Mouse (Mus musculus) erythroblast, embryonic 14.5 days (primary cell): ENCODE results near the gene Mcoln2. TPM values are rescaled to one million over a fixed set of nuclear protein-coding genes. Genes with fewer than 3 reads are reported as not detected.
"Not testable (repeated sequence)": the region's sequence is repeated elsewhere in the genome, so short reads cannot be mapped to it uniquely, and the experiment has no call there.

Experiments
- H3K27me3 ChIP-seq: 2 replicates; pipeline ENCODE4 v1.6.1; 2012; ENCODE audit warnings: inconsistent platforms; ENCODE audit not compliant: control insufficient read depth
- H3K36me3 ChIP-seq: 2 replicates; pipeline ENCODE4 v1.6.1; 2012; ENCODE audit warnings: mild to moderate bottlenecking, inconsistent platforms; ENCODE audit not compliant: control insufficient read depth
- H3K4me1 ChIP-seq: 2 replicates; pipeline ENCODE4 v1.6.1; 2012; ENCODE audit warnings: inconsistent platforms; ENCODE audit not compliant: control insufficient read depth
- H3K4me3 ChIP-seq: replicated peaks from 2 replicates; pipeline ENCODE3; 2012; ENCODE audit warnings: moderate library complexity, mild to moderate bottlenecking, inconsistent platforms
- H3K9me3 ChIP-seq: 2 replicates; pipeline ENCODE4 v1.6.1; 2012; ENCODE audit warnings: low read length, inconsistent platforms, mixed read lengths; ENCODE audit not compliant: control insufficient read depth
- GATA1 ChIP-seq: IDR thresholded peaks from 2 replicates; pipeline ENCODE4 v1.6.1; 2012; ENCODE audit warnings: low read length, inconsistent platforms, mixed read lengths
- TAL1 ChIP-seq: IDR thresholded peaks from 3 replicates; pipeline ENCODE4 v1.6.1; 2012; ENCODE audit warnings: low read length, inconsistent platforms, mixed read lengths
- polyA plus RNA-seq: library from polyadenylated mRNA; stranded (reverse); fragments of >175 nt; gene quantifications from 2 replicates; pipeline ENCODE4 v1.2.3, GENCODE M21; 2012

Mcoln2 gene
- polyA plus RNA-seq, 1 experiment = not detected

DNA sequence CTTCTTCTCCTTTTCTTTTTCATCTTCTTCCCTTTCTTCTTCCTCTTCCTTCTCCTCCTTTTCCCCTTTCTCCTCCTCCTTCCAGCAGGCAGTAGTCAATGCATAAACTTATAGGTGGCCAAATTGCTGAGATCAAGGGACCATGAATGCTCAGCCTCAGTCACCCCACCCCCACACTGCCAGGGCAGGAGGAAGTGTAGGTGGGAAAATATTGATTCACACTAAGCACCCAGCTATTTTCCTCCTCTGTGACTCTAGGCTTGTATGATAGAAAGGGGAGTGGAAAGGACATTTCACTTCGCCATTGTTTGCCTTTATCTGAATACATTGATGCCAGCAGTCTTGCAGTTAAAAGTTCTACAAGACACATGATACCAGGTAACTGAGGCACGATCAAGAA, 57.8 kb downstream of the Mcoln2 start:
- no peaks in the 10 kb centered on the region for H3K36me3 ChIP-seq
- H3K4me3 ChIP-seq = no peak overlapping the region
- TF ChIP-seq GATA1 (no peak), TAL1 (no peak)
- H3K27me3 ChIP-seq = no peaks in the 10 kb centered on the region
- no peaks in the 10 kb centered on the region for H3K4me1 ChIP-seq
- H3K9me3 ChIP-seq = no peaks in the 10 kb centered on the region

DNA sequence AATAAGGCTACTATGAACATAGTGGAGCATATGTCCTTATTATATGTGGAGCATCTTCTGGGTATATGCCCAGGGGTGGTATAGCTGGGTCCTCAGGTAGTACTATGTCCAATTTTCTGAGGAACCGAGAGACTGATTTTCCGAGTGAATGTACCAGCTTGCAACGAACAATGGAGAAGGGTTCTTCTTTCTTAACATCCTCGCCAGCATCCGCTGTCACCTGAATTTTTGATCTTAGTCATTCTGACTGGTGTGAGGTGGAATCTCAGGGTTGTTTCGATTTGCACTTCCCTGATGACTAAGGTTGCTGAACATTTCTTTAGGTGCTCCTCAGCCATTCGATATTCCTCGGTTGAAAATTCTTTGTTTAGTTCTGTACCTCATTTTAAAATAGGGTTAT, 60.1 kb downstream of the Mcoln2 start:
- not testable (repeated sequence) for H3K27me3 ChIP-seq, H3K9me3 ChIP-seq, H3K36me3 ChIP-seq, H3K4me1 ChIP-seq, H3K4me3 ChIP-seq

DNA sequence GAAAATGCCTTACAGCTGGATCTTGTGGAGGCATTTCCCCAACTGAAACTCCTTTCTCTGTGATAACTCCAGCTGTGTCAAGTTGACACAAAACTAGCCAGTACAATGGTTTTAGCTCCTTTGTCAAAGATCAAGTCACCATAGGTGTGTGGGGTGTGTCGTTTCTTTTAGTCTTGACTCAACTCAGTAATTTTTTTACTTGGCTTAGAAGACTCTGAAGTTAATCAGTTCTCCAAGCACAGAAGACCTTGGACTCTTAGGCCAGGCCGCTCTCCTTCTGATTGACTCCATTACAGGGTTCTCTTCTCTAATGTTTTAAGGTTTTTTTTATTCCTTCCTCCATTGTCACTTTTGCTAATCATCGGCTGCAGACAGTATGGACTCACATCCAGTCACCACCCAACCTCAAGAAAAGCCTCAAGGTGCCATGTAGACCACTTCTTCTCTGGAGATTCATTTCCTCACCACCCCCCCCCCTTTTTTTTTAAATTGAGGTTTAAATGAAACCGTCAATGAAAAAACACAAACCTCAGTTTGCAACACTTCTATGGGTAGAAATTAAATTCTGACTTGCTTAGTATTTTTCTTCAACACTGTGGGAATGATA, 61.6 kb downstream of the Mcoln2 start:
- Histone ChIP-seq H3K9me3 (no peaks in the 10 kb centered on the region), H3K4me1 (no peaks in the 10 kb centered on the region), H3K4me3 (no peak overlapping the region), H3K27me3 (no peaks in the 10 kb centered on the region), H3K36me3 (no peaks in the 10 kb centered on the region)
- TF ChIP-seq TAL1 = no peak
- TF ChIP-seq GATA1 = no peak

DNA sequence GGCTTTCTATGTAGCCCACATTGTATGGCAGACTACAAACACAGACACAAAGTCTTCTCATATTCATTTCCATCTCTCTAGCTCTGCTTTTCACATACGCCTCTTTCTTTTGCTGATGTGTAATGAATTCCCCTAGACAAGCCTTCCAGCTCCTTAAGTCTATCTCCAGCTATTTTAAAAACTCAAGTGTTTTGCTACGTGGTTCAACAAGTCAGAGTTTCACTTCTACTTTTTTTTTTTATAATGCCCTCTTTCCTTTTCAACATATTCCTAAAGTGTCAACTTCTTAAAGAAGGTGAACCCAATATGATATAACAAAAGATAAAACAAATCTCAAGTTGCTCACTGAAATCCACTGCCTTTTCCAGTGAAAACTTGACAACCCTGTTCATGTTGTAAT, 62.3 kb downstream of the Mcoln2 start:
- Histone ChIP-seq H3K9me3 (no peaks in the 10 kb centered on the region), H3K4me1 (no peaks in the 10 kb centered on the region), H3K4me3 (no peak overlapping the region), H3K27me3 (no peaks in the 10 kb centered on the region), H3K36me3 (no peaks in the 10 kb centered on the region)
- no peak for TF ChIP-seq GATA1
- no peak for TF ChIP-seq TAL1

DNA sequence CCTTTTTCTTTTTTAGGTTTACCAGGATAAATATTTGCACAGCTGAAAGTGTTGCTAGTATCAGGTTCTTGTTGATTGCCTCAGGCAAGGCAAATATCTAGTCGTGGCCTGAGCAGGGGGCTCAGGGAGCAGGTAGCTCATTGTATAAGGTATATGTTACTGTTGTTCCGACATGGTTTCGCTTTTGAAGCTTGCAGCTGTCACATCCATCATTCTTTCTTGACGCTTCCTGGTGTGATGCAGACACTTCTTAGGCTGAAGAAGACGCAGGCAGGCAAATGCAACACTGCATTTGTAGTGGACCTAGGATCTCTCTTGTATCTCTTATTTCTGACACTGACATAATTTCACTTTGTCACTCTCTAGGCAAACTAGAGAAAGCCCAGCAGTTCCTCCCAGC, 63.7 kb downstream of the Mcoln2 start:
- Histone ChIP-seq H3K9me3 (no peaks in the 10 kb centered on the region), H3K36me3 (no peaks in the 10 kb centered on the region), H3K27me3 (no peaks in the 10 kb centered on the region), H3K4me3 (no peak overlapping the region), H3K4me1 (no peaks in the 10 kb centered on the region)
- TF ChIP-seq TAL1 = no peak
- TF ChIP-seq GATA1 = no peak

DNA sequence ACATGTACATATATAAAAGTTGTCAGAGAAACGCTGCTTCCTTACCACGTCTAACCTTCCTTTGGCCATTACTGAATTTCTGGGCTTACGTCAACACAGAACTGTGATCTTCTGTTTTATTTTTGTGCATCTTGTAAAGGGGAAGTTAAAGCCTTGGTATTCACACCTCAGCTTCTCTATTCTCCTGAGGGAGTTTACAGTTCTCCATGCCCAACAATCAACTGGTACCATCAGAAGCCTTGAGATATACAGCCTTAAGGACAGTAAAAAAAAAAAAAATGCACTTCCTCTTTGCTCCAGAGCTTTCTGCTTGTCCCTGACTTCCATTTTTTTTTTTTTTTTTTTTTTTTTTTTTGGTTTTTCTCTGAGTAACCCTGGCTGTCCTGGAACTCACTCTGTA, 66.9 kb downstream of the Mcoln2 start:
- H3K27me3 ChIP-seq = peaks cover 22% of the 10 kb centered on the region
- no peaks in the 10 kb centered on the region for H3K36me3 ChIP-seq
- H3K4me1 ChIP-seq = no peaks in the 10 kb centered on the region
- no peak for TF ChIP-seq GATA1
- TF ChIP-seq TAL1 = no peak
- no peaks in the 10 kb centered on the region for H3K9me3 ChIP-seq
- no peak overlapping the region for H3K4me3 ChIP-seq

DNA sequence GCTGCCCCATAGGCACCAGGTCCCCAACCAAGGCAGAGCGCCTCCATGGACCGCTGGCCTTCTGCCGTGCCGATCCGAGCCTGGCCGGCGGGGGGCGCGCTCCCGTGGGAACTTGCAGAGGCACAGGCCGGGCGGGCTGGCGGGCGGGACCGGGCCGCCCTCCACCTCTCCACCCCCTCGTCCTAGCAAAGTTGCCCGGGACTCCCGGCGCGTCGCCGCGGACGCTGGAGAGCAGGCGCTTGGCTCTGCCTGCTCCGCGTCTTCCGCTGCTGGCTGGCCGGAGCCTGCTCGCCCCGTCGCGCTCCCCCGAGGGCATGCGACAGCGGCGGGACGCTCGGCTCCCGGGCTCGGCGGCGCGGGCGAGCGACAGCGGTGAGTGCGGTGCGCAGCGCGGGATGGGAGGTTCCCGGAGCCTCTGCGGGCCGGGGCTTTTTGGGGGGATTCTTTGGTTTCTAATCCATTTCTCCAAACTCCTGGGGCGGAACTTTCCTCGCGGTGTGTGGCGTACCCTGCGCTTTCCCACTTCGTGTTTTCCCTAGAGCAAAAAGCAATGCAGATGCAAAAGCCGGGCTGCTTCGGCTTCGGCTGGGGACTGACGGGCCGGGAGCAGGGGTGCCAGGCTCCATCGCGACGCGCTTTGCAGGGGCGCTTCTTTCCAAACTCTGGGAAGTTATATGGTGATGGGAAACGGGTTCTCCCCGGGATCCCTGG, 71.3 kb downstream of the Mcoln2 start, which contains the start of gene Lpar3:
Gene Lpar3 (plus strand): TSS at position 188 of the 711 bp plus-strand sequence.
- Histone ChIP-seq H3K9me3 (no peaks in the 10 kb centered on the region), H3K36me3 (no peaks in the 10 kb centered on the region), H3K27me3 (peaks cover 35% of the 10 kb centered on the region), H3K4me3 (peak within 1 kb of the TSS; percentile 9), H3K4me1 (no peaks in the 10 kb centered on the region)
- TF ChIP-seq GATA1 = no peak
- no peak for TF ChIP-seq TAL1

DNA sequence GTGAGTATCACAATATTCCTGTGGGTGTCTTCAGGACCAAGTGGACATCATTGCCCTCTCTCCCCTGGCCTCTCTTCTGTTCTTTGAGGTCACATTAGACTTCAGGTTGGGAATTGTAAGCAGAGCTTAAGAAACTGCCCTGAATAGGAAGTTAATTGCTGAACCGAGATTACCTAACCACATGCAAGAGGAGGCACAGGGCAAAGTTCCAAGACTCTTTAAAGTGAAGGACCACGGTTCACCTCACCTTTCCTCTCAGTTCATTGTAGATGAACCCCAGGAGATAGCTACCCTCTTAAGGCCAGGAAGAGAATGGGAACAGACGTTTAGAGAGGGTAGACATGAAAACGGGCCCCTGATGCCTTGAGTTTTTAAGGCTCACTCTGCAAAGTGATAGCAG, 74.6 kb downstream of the Mcoln2 start:
- no peak for TF ChIP-seq GATA1
- TF ChIP-seq TAL1 = no peak
- Histone ChIP-seq H3K4me1 (no peaks in the 10 kb centered on the region), H3K9me3 (no peaks in the 10 kb centered on the region), H3K4me3 (no peak overlapping the region), H3K36me3 (no peaks in the 10 kb centered on the region), H3K27me3 (peaks cover 32% of the 10 kb centered on the region)

DNA sequence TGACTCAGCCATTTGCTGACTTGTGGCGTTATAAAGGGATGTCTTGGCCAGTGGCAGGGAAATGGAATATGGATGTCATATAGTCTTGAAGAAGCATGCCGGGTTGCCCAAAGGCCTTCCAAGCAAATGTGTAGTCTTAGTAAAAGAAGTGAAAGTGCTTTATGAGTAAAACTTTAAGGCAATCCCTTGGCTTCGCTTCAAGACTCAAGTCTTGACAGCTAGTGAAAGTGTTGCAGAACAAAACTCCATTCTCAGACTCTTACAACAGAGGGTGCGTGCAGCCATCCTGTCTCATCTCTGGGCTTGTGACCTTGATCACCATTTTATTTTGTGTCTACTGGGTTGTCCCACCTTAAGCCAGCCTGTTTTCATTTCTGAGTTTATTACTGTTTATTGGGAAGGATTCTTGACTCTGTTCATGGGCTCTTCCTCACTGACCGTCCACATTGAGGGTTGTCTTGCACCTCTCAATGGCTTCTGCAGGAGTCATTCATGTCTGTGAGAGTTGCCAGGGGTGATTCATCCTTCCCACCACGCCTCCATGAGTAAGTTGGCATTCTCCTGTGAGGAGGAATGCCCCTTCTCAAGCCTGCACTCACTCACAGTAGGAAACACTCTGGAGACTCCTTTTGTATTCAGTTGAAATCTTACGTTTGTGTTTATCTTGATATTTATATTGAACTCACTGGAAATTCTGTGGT, 75.6 kb downstream of the Mcoln2 start:
- Histone ChIP-seq H3K9me3 (no peaks in the 10 kb centered on the region), H3K36me3 (no peaks in the 10 kb centered on the region), H3K4me1 (no peaks in the 10 kb centered on the region), H3K27me3 (peaks cover 26% of the 10 kb centered on the region), H3K4me3 (no peak overlapping the region)
- TF ChIP-seq GATA1 = no peak
- TF ChIP-seq TAL1 = no peak
